Mouse (Mus musculus): ENCODE measurements around the gene Dtnbp1. TPM values are rescaled to one million over a fixed set of nuclear protein-coding genes. Genes with fewer than 3 reads are reported as not detected.

The Dtnbp1 gene
- polyA plus RNA-seq, 1 experiment from 2014 or later = 55.6 TPM

DNA sequence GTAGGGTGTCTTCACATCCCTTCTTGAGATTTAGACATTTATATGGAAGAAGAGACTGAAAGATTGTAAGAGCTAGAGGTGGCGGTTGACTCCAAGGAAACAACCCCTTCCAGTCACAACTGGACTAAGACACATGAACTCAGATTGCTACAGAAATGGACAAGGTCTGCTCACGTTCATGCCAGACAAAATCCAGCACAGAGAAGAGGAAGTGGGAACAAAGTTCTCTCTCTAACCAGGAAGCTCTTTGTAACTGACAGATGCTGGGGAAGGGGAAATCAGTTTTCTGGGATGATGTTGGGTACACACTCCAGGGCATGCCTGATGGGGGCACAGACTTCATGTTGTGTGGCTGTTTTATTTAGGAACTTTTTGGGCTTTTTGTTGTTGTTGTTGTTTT is 75.6 kb downstream of the Dtnbp1 start:
- Histone ChIP-seq H3K4me3 (ENCODE audit: low read depth, low read length) (no peak overlapping the region), H3K27ac (replicated peaks; ENCODE audit: low read depth, low read length) (no peak overlapping the region), H3K27me3 (replicated peaks; ENCODE audit: control insufficient read depth, insufficient read depth, low read length) (no peaks in the 10 kb centered on the region), H3K36me3 (ENCODE audit: control insufficient read depth, insufficient read depth, low read length) (peaks cover 47% of the 10 kb centered on the region), H3K4me1 (ENCODE audit: control insufficient read depth, insufficient read depth, low read length) (no peaks in the 10 kb centered on the region), H3K4me2 (ENCODE audit: low read depth, low read length) (no peak overlapping the region), H3K9ac (ENCODE audit: low read depth, low read length) (no peak overlapping the region), H3K9me3 (ENCODE audit: control insufficient read depth, low read length) (no peaks in the 10 kb centered on the region)
- 77% methylated on average over 2 of the region's 2 CpGs for WGBS
- ATAC-seq (ENCODE audit: low read depth) (no peak), DNase-seq (ENCODE audit: low spot score) (no peak)

DNA sequence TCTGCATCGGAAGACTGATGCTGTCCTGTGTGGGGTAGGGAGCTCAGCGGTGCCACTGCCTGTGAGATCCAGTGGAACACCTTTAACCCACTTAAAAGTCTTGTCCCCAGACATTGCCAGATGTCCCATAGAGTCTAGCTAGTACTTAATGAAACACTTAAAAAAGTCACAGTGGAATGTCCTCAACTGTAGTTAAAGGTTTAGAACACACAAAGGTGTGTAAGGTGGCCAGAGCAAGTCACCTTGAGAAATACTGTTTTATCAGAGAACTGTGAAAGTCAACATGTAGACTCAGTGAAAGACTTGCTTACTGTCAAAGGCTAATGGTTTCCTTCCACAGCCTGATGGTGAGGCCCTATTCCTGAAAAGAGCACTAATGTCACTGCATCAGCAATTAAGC is 76.8 kb downstream of the Dtnbp1 start:
- no peaks in the 10 kb centered on the region for H3K4me1 ChIP-seq (ENCODE audit: control insufficient read depth, insufficient read depth, low read length)
- no peak overlapping the region for H3K4me2 ChIP-seq (ENCODE audit: low read depth, low read length)

DNA sequence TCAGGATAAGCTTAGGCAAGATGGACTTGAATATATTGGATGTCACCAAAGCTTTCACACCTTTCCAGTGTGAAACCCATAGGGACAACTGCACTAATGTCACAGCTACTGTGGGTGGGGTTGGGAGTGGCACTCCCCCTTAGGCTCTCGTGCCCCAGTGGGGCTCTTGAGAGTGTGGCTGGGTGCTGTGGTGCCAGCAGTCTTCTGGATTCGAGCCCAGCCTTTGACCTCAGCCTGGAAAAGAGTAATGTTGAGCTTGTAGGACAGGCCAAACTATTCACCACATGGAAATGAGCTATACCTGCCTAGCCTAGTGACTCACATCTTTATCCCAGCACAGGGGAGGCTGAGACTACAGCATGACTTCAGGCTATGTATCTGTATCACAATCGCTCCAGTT is 77.9 kb downstream of the Dtnbp1 start:
- no peaks in the 10 kb centered on the region for H3K4me1 ChIP-seq (ENCODE audit: control insufficient read depth, insufficient read depth, low read length)
- no peak overlapping the region for H3K4me2 ChIP-seq (ENCODE audit: low read depth, low read length)
- H3K27ac ChIP-seq (replicated peaks; ENCODE audit: low read depth, low read length) = no peak overlapping the region
- H3K9me3 ChIP-seq (ENCODE audit: control insufficient read depth, low read length) = no peaks in the 10 kb centered on the region
- H3K27me3 ChIP-seq (replicated peaks; ENCODE audit: control insufficient read depth, insufficient read depth, low read length) = no peaks in the 10 kb centered on the region
- DNase-seq (ENCODE audit: low spot score) = no peak
- H3K36me3 ChIP-seq (ENCODE audit: control insufficient read depth, insufficient read depth, low read length) = peaks cover 70% of the 10 kb centered on the region
- 83% methylated on average over 3 of the region's 3 CpGs for WGBS
- ATAC-seq (ENCODE audit: low read depth) = no peak
- H3K4me3 ChIP-seq (ENCODE audit: low read depth, low read length) = no peak overlapping the region
- no peak overlapping the region for H3K9ac ChIP-seq (ENCODE audit: low read depth, low read length)

More for the DNA sequence above, 76.8 kb downstream of the Dtnbp1 start:
- no peak overlapping the region for H3K27ac ChIP-seq (replicated peaks; ENCODE audit: low read depth, low read length)
- DNase-seq (ENCODE audit: low spot score) (no peak), ATAC-seq (ENCODE audit: low read depth) (no peak)
- H3K4me3 ChIP-seq (ENCODE audit: low read depth, low read length) = no peak overlapping the region
- H3K36me3 ChIP-seq (ENCODE audit: control insufficient read depth, insufficient read depth, low read length) = peaks cover 59% of the 10 kb centered on the region
- 100% methylated on average over 2 of the region's 2 CpGs for WGBS
- no peaks in the 10 kb centered on the region for H3K27me3 ChIP-seq (replicated peaks; ENCODE audit: control insufficient read depth, insufficient read depth, low read length)
- no peak overlapping the region for H3K9ac ChIP-seq (ENCODE audit: low read depth, low read length)
- H3K9me3 ChIP-seq (ENCODE audit: control insufficient read depth, low read length) = no peaks in the 10 kb centered on the region

DNA sequence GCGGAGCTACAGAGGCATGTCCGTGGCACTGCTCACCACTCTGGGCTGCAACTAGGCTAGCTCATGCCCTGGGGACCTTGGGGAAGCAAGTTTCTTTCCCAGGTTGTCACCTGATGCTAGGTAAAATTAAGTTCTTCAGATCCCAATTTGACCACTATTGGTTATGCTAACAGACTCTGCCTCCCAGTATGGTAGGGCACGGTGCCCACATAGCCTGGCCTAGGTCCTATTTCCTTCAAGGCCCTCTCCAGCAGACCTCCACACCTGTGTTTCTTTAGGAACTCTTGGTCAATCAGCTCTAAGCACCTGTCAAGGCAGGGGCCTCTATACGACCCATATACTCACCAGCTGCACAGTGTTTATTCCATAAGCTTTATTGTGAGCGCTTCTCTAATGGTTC is 80.2 kb downstream of the Dtnbp1 start:
- peaks cover 92% of the 10 kb centered on the region for H3K36me3 ChIP-seq (ENCODE audit: control insufficient read depth, insufficient read depth, low read length)
- H3K9ac ChIP-seq (ENCODE audit: low read depth, low read length) = no peak overlapping the region
- no peaks in the 10 kb centered on the region for H3K4me1 ChIP-seq (ENCODE audit: control insufficient read depth, insufficient read depth, low read length)
- H3K4me3 ChIP-seq (ENCODE audit: low read depth, low read length) = no peak overlapping the region
- H3K27me3 ChIP-seq (replicated peaks; ENCODE audit: control insufficient read depth, insufficient read depth, low read length) = no peaks in the 10 kb centered on the region
- H3K4me2 ChIP-seq (ENCODE audit: low read depth, low read length) = no peak overlapping the region
- H3K9me3 ChIP-seq (ENCODE audit: control insufficient read depth, low read length) = no peaks in the 10 kb centered on the region
- ATAC-seq (ENCODE audit: low read depth) = no peak
- 85% methylated on average over 5 of the region's 5 CpGs for WGBS
- no peak for DNase-seq (ENCODE audit: low spot score)
- H3K27ac ChIP-seq (replicated peaks; ENCODE audit: low read depth, low read length) = no peak overlapping the region

GRCm38 (mm10) chr13:44921095-44921494 is 80.9 kb downstream of the Dtnbp1 start:
- no peak for DNase-seq (ENCODE audit: low spot score)
- no peak overlapping the region for H3K9ac ChIP-seq (ENCODE audit: low read depth, low read length)
- no peak overlapping the region for H3K27ac ChIP-seq (replicated peaks; ENCODE audit: low read depth, low read length)
- WGBS = 84% methylated on average over 10 of the region's 10 CpGs
- H3K27me3 ChIP-seq (replicated peaks; ENCODE audit: control insufficient read depth, insufficient read depth, low read length) = no peaks in the 10 kb centered on the region
- ATAC-seq (ENCODE audit: low read depth) = no peak
- H3K4me2 ChIP-seq (ENCODE audit: low read depth, low read length) = no peak overlapping the region
- H3K4me3 ChIP-seq (ENCODE audit: low read depth, low read length) = no peak overlapping the region
- H3K4me1 ChIP-seq (ENCODE audit: control insufficient read depth, insufficient read depth, low read length) = no peaks in the 10 kb centered on the region
- H3K36me3 ChIP-seq (ENCODE audit: control insufficient read depth, insufficient read depth, low read length) = peaks cover 99% of the 10 kb centered on the region
- H3K9me3 ChIP-seq (ENCODE audit: control insufficient read depth, low read length) = no peaks in the 10 kb centered on the region

- no peak overlapping the region for H3K27ac ChIP-seq (replicated peaks; ENCODE audit: low read depth, low read length)
Measured at GRCm38 (mm10) chr13:44918269-44918668, 83.7 kb downstream of the Dtnbp1 start.

DNA sequence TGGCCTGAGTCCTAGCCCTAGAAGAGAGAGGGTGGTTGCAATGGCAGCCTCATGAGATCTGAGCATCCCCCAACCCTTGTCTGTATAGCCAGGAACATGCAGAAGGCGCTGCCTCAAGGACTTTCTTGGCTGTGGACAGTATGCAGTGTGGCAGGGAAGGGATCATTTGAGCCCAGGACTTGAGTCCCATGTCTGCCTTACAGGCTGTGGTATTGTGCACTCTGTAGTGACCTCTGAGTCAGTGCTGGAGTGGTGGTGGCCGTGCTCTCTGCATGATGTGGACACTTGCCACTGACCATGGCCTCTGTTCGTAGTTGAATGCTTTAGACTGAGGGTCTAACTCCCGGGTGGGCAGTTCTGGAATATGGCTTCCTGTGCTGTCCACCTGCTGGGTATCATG is 84.7 kb downstream of the Dtnbp1 start:
- 92% methylated on average over 4 of the region's 4 CpGs for WGBS
- H3K9ac ChIP-seq (ENCODE audit: low read depth, low read length) = no peak overlapping the region
- ATAC-seq (ENCODE audit: low read depth) = no peak

More at GRCm38 (mm10) chr13:44918269-44918668, 83.7 kb downstream of the Dtnbp1 start:
- Histone ChIP-seq H3K27me3 (replicated peaks; ENCODE audit: control insufficient read depth, insufficient read depth, low read length) (no peaks in the 10 kb centered on the region), H3K9me3 (ENCODE audit: control insufficient read depth, low read length) (no peaks in the 10 kb centered on the region), H3K9ac (ENCODE audit: low read depth, low read length) (no peak overlapping the region), H3K4me2 (ENCODE audit: low read depth, low read length) (no peak overlapping the region), H3K36me3 (ENCODE audit: control insufficient read depth, insufficient read depth, low read length) (peaks cover 96% of the 10 kb centered on the region), H3K4me3 (ENCODE audit: low read depth, low read length) (no peak overlapping the region), H3K4me1 (ENCODE audit: control insufficient read depth, insufficient read depth, low read length) (peaks cover 2% of the 10 kb centered on the region; the same call in 1 of the 2 replicates)
- ATAC-seq (ENCODE audit: low read depth) (no peak; the same call in 1 of the 2 replicates), DNase-seq (ENCODE audit: low spot score) (no peak)
- WGBS = 97% methylated on average over 2 of the region's 2 CpGs

GRCm38 (mm10) chr13:44915945-44916344 is 86.0 kb downstream of the Dtnbp1 start:
- Histone ChIP-seq H3K36me3 (ENCODE audit: control insufficient read depth, insufficient read depth, low read length) (peaks cover 92% of the 10 kb centered on the region), H3K27ac (replicated peaks; ENCODE audit: low read depth, low read length) (no peak overlapping the region), H3K4me1 (ENCODE audit: control insufficient read depth, insufficient read depth, low read length) (peaks cover 16% of the 10 kb centered on the region), H3K4me3 (ENCODE audit: low read depth, low read length) (no peak overlapping the region), H3K9me3 (ENCODE audit: control insufficient read depth, low read length) (no peaks in the 10 kb centered on the region), H3K9ac (ENCODE audit: low read depth, low read length) (no peak overlapping the region), H3K27me3 (replicated peaks; ENCODE audit: control insufficient read depth, insufficient read depth, low read length) (no peaks in the 10 kb centered on the region), H3K4me2 (ENCODE audit: low read depth, low read length) (no peak overlapping the region)
- 58% methylated on average over 4 of the region's 4 CpGs for WGBS
- no peak for DNase-seq (ENCODE audit: low spot score)
- no peak for ATAC-seq (ENCODE audit: low read depth)

More for the DNA sequence above, 84.7 kb downstream of the Dtnbp1 start:
- Histone ChIP-seq H3K36me3 (ENCODE audit: control insufficient read depth, insufficient read depth, low read length) (peaks cover 95% of the 10 kb centered on the region), H3K27me3 (replicated peaks; ENCODE audit: control insufficient read depth, insufficient read depth, low read length) (no peaks in the 10 kb centered on the region), H3K9me3 (ENCODE audit: control insufficient read depth, low read length) (no peaks in the 10 kb centered on the region), H3K4me1 (ENCODE audit: control insufficient read depth, insufficient read depth, low read length) (peaks cover 12% of the 10 kb centered on the region), H3K4me2 (ENCODE audit: low read depth, low read length) (no peak overlapping the region), H3K27ac (replicated peaks; ENCODE audit: low read depth, low read length) (no peak overlapping the region), H3K4me3 (ENCODE audit: low read depth, low read length) (no peak overlapping the region)
- no peak for DNase-seq (ENCODE audit: low spot score)

- peaks cover 92% of the 10 kb centered on the region for H3K36me3 ChIP-seq (ENCODE audit: control insufficient read depth, insufficient read depth, low read length)
Measured at GRCm38 (mm10) chr13:44915382-44915781, 86.6 kb downstream of the Dtnbp1 start.

More at GRCm38 (mm10) chr13:44915382-44915781, 86.6 kb downstream of the Dtnbp1 start:
- Histone ChIP-seq H3K27ac (replicated peaks; ENCODE audit: low read depth, low read length) (no peak overlapping the region), H3K4me3 (ENCODE audit: low read depth, low read length) (no peak overlapping the region), H3K4me1 (ENCODE audit: control insufficient read depth, insufficient read depth, low read length) (peaks cover 16% of the 10 kb centered on the region), H3K4me2 (ENCODE audit: low read depth, low read length) (no peak overlapping the region), H3K9ac (ENCODE audit: low read depth, low read length) (no peak overlapping the region), H3K9me3 (ENCODE audit: control insufficient read depth, low read length) (no peaks in the 10 kb centered on the region), H3K27me3 (replicated peaks; ENCODE audit: control insufficient read depth, insufficient read depth, low read length) (no peaks in the 10 kb centered on the region)
- DNase-seq (ENCODE audit: low spot score) = no peak
- WGBS = 95% methylated on average over 5 of the region's 5 CpGs
- ATAC-seq (ENCODE audit: low read depth) = no peak

All from embryonic facial prominence, embryonic 14.5 days (tissue).